Mouse (Mus musculus): ENCODE results near the gene Tmem87b.
A peak's percentile ranks its signal among the peaks of the same experiment; 100 is the strongest.

The Tmem87b gene

GRCm38 (mm10) chr2:128817786-128818681 lies at the start of gene Tmem87b:
Gene Tmem87b, plus strand, starts transcription at chr2:128818118.
- peak; percentile 97 to 99 for DNase-seq (ENCODE audit: low spot score in 2 of 2)

GRCm38 (mm10) chr2:128768545-128769247 lies 49.2 kb upstream of the Tmem87b start:
- DNase-seq (ENCODE audit: low spot score in 2 of 2), result no peak

- DNase-seq (ENCODE audit: low spot score in 2 of 2), result no peak
Measured at GRCm38 (mm10) chr2:128770557-128770956, 47.4 kb upstream of the Tmem87b start.

DNA sequence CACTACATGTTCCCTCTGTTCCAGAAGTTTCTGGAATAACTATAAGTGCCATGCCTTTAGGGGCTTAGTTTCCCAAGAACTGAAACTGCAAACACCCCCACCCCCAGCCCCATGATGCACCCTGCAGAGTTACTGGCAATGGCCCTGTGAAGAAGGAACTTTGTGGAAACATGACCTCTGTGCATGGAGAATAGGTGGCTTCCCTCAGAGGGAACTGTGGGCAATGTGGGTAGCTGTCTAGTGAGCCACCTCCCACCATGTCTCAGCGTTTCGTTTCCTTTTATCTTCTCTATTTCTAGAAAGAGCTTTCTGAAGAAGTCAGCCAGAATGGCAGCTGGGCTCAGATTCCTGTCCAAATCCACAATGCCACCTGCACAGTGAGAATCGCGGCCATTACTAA lies 46.9 kb upstream of the Tmem87b start:
- no peak for DNase-seq (ENCODE audit: low spot score in 2 of 2)

DNA sequence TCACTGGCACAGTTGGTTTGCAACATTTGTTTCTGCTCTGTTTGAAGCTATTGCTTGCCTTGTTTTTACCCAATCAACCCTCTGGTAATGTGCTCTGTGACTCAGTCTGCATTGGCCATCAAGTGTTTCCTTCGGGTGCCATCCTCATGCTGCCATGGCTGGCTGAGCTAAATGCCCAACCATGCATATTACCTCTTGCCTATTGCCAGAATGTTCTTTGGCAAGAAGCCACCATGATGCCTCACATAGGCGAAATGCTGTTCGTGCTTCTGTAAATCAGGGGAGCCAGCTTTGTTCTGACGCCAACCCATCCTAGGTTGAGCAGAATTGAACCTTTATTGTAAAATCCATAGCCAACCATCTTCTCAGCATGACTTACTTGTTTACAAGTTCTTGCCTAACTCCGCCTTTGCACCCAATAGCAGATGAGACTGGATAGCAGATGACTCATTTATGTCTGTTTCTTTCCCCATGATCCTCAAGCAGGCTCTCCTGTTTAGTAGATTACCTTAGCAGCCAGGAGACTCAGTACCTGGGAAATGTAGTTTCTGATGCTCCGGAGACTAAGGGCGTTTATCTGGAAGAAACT lies 46.1 kb upstream of the Tmem87b start:
- no peak for DNase-seq (ENCODE audit: low spot score in 2 of 2)

- no peak for DNase-seq (ENCODE audit: low spot score in 2 of 2)
Measured at GRCm38 (mm10) chr2:128782231-128782630, 35.7 kb upstream of the Tmem87b start.

GRCm38 (mm10) chr2:128783660-128784345 lies 34.1 kb upstream of the Tmem87b start:
- no peak for DNase-seq (ENCODE audit: low spot score in 2 of 2)

- no peak for DNase-seq (ENCODE audit: low spot score in 2 of 2)
Measured at GRCm38 (mm10) chr2:128784814-128785213, 33.1 kb upstream of the Tmem87b start.

- no peak for DNase-seq (ENCODE audit: low spot score in 2 of 2)
Measured at GRCm38 (mm10) chr2:128786341-128786740, 31.6 kb upstream of the Tmem87b start.

GRCm38 (mm10) chr2:128786795-128787194 lies 31.1 kb upstream of the Tmem87b start:
- no peak for DNase-seq (ENCODE audit: low spot score in 2 of 2)

GRCm38 (mm10) chr2:128787805-128788204 lies 30.1 kb upstream of the Tmem87b start:
- no peak for DNase-seq (ENCODE audit: low spot score in 2 of 2)

GRCm38 (mm10) chr2:128790875-128791614 lies 26.9 kb upstream of the Tmem87b start:
- no peak for DNase-seq (ENCODE audit: low spot score in 2 of 2)

DNA sequence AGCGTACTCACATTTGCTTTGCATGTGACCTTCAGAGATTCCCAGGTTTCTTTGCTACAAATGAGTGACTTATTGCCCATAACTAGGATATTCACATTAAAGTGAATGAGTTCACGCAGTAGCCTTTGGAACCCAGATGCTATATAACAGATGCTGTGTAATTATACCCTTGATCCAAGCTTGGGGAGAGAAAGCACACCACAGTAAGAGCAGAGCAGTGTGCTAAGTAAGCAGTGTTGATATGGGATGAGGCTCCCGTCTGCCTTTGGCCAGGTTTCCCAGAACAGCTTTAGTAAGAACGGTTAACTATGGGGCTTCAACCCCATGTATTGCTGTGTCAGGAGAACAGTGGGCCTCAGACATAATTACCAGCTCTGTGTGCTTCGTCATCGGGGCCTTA lies 24.0 kb upstream of the Tmem87b start:
- DNase-seq (ENCODE audit: low spot score in 2 of 2), result no peak

- DNase-seq (ENCODE audit: low spot score in 2 of 2), result no peak
Measured at GRCm38 (mm10) chr2:128796463-128796862, 21.5 kb upstream of the Tmem87b start.

GRCm38 (mm10) chr2:128803441-128803840 lies 14.5 kb upstream of the Tmem87b start:
- DNase-seq (ENCODE audit: low spot score in 2 of 2), result no peak

DNA sequence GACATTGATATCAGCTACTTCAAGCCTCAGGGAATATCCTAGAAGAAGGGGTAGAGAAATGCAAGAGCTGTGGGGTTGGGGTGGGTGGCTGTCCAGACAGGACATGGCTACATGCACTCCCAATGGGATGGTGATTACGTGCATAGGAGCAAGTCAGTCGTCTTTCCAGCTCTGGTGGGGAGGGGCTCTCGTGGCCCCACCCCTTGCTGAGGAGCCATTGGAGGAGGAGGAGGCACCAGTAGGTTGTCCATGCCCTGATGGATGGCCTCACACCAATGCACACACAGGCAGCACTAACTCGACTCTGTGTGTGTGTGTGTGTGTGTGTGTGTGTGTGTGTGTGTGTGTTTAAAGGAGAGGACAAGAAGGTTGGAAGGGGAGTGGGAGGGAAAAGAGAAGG lies 12.6 kb upstream of the Tmem87b start:
- DNase-seq (ENCODE audit: low spot score in 2 of 2), result no peak

DNA sequence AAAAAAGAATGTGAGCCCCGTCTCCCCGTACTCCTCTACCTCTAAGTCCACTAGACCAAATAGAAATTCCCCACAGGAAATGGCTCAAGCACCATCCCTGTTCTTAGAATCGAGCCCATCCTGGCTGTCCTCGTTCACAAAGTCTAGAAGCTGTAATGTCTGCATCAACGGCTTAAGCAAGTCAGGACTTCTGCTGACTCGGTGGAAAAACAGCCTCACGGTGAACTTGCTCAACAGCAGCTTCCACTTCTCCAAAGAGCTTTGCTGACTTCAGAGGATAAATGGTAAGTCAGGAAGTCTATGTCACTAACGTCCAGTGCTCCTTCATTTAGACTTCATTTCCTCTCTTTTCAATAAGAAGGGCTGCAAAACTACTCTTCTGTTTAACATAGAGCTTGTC lies 11.4 kb upstream of the Tmem87b start:
- DNase-seq (ENCODE audit: low spot score in 2 of 2), result no peak

- no peak for DNase-seq (ENCODE audit: low spot score in 2 of 2)
Measured at GRCm38 (mm10) chr2:128812761-128813160, 5.2 kb upstream of the Tmem87b start.

- no peak for DNase-seq (ENCODE audit: low spot score in 2 of 2)
Measured at GRCm38 (mm10) chr2:128816311-128816710, 1.6 kb upstream of the Tmem87b start.

GRCm38 (mm10) chr2:128816916-128817315 lies 1.0 kb upstream of the Tmem87b start:
- DNase-seq (ENCODE audit: low spot score in 2 of 2), result no peak

DNA sequence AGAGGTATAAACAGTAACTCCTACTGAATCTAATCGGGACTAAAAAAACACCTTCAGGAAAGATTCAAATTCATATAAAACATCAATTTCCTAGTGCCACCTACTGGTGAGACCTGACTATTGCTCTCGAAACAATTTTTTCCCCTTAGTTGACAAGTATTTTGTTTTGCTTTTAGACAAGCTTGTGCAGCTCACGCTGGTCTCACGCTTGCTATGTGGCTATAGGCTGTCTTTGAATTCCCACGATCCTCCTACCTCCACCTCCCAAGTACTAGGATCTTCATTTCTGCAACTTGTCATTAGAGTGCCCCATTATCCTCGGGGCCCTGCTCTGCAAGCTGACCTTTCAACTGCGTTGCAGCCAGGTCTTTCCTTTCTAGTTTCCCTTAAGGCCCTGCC lies 532 bp upstream of the Tmem87b start:
- DNase-seq (ENCODE audit: low spot score in 2 of 2), result peak; percentile 34 to 70
